Mouse (Mus musculus): ENCODE results near the gene Ndst4. TPM values are rescaled to one million over a fixed set of nuclear protein-coding genes. Genes with fewer than 3 reads are reported as not detected.
A peak's percentile ranks its signal among the peaks of the same experiment; 100 is the strongest.

The Ndst4 gene
- 0.20 and 0.75 TPM in 2 replicates for polyA plus RNA-seq (2014; fragmentation: Nextera tagmentation; extraction: Ambion mirVana)

DNA sequence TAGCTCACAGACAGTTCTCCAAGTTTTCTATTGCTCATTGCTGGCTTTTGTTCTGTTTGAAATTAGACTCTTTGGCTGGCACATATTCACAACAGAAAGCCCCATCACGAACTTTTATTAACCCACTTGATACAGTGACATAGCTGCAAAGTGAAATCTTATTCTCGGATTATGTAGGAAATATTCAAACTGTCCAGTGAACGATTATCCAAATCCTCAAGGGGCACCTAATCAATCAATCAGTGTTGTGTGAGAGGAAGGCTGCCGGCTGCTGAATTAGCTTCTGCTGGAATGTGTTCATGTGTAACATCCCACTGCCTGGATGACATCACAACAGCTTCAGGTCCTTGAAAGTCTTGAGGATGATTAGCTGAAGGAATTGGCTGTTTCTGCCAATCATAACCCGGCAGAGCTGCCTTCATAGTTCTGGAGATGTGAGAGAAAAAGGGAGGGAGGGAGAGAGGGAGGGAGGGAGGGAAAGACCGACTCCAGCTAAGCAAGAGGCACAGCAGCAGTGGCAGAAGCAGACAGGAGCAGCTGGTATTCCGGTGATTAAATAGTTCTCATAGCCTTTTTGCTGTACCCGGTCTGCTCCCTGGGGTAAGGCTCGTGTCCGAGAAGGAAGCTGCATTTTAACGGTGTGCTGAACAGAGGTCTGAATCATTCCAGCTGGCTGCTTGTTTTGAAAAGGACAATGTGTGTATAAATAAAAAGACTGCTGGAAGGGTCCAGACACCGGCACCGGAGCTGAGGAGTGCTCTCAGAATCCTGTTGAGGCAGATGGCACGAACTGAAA is at the start of gene Ndst4:
TSS of gene Ndst4 (plus strand) at position 476 of the 796 bp plus-strand sequence.
- Histone ChIP-seq H3K9me3 (replicated peaks; ENCODE audit: control insufficient read depth, low read length) (no peaks in the 10 kb centered on the region), H3K4me3 (ENCODE audit: low read depth, low read length) (peak within 1 kb of the TSS; percentile 17), H3K27ac (replicated peaks; ENCODE audit: low read depth, low read length) (no peak within 1 kb of the TSS), H3K27me3 (ENCODE audit: control insufficient read depth, insufficient read depth, low read length) (no peaks in the 10 kb centered on the region), H3K36me3 (replicated peaks; ENCODE audit: control insufficient read depth, insufficient read depth, low read depth, low read length) (no peaks in the 10 kb centered on the region), H3K4me2 (ENCODE audit: low read depth, low read length) (peak within 1 kb of the TSS; percentile 29; the same call in 1 of the 2 replicates), H3K9ac (replicated peaks; ENCODE audit: low read length) (no peak within 1 kb of the TSS), H3K4me1 (ENCODE audit: control insufficient read depth, insufficient read depth, low read length) (no peaks in the 10 kb centered on the region)
- ATAC-seq (replicated peaks; ENCODE audit: insufficient number of reproducible peaks, low FRiP score, low TSS enrichment, low read depth) (peak; percentile 90), DNase-seq (ENCODE audit: low spot score) (peak; percentile 38)
- WGBS: 15% methylated on average over 14 of the region's 14 CpGs

DNA sequence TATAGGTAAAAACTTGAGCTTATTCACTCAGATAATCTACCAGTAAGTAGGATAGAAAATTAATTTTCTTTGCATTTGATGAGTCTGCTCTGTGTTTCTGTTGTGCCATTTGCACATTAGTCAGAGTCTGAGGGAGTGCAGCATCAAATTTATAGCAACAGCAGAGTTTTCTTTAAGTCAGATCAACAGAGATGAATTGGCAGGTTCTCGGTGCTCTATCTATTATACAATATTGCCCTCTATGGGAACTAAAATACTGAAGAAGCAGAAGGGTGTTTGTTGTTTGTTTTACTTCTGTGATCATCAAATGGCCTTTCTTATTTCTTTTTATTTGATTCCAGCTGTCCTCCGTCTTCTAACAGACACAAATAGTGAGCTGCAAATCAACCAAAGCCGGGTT is 6.4 kb upstream of the Ndst4 start:
- ATAC-seq (replicated peaks; ENCODE audit: insufficient number of reproducible peaks, low FRiP score, low TSS enrichment, low read depth): no peak

DNA sequence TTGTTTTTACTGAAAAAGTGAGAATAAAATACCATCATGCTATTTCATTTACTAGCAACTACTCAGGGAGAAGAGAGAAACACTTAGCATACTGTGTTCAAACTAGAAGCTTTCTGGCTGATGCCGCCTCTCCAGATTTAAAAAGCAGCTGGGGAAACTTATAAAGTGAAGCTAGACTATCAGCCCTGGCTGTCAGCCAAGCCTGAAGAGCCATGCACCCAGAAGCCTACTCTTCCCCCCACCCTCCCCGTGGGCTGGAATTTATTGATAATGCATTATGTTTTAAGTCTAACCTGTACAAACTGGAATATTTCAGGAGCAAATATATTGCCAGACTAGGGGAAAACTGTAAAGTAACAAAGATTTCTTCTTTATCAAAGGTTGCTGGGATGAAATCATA is 2.6 kb downstream of the Ndst4 start:
- WGBS: 85% methylated on average over 2 of the region's 2 CpGs
- ATAC-seq (replicated peaks; ENCODE audit: insufficient number of reproducible peaks, low FRiP score, low TSS enrichment, low read depth): no peak
- Histone ChIP-seq H3K27ac (replicated peaks; ENCODE audit: low read depth, low read length) (no peak overlapping the region), H3K9me3 (replicated peaks; ENCODE audit: control insufficient read depth, low read length) (no peaks in the 10 kb centered on the region), H3K27me3 (ENCODE audit: control insufficient read depth, insufficient read depth, low read length) (no peaks in the 10 kb centered on the region), H3K36me3 (replicated peaks; ENCODE audit: control insufficient read depth, insufficient read depth, low read depth, low read length) (no peaks in the 10 kb centered on the region), H3K9ac (replicated peaks; ENCODE audit: low read length) (no peak overlapping the region), H3K4me2 (ENCODE audit: low read depth, low read length) (no peak overlapping the region), H3K4me1 (ENCODE audit: control insufficient read depth, insufficient read depth, low read length) (no peaks in the 10 kb centered on the region), H3K4me3 (ENCODE audit: low read depth, low read length) (no peak overlapping the region)
- no peak for DNase-seq (ENCODE audit: low spot score)

More for the DNA sequence above, 6.4 kb upstream of the Ndst4 start:
- Histone ChIP-seq H3K9me3 (replicated peaks; ENCODE audit: control insufficient read depth, low read length) (no peaks in the 10 kb centered on the region), H3K4me1 (ENCODE audit: control insufficient read depth, insufficient read depth, low read length) (no peaks in the 10 kb centered on the region), H3K4me2 (ENCODE audit: low read depth, low read length) (no peak overlapping the region), H3K36me3 (replicated peaks; ENCODE audit: control insufficient read depth, insufficient read depth, low read depth, low read length) (no peaks in the 10 kb centered on the region), H3K4me3 (ENCODE audit: low read depth, low read length) (no peak overlapping the region), H3K27ac (replicated peaks; ENCODE audit: low read depth, low read length) (no peak overlapping the region), H3K9ac (replicated peaks; ENCODE audit: low read length) (no peak overlapping the region), H3K27me3 (ENCODE audit: control insufficient read depth, insufficient read depth, low read length) (no peaks in the 10 kb centered on the region)
- DNase-seq (ENCODE audit: low spot score): no peak
- WGBS: 83% methylated on average over 3 of the region's 3 CpGs

DNA sequence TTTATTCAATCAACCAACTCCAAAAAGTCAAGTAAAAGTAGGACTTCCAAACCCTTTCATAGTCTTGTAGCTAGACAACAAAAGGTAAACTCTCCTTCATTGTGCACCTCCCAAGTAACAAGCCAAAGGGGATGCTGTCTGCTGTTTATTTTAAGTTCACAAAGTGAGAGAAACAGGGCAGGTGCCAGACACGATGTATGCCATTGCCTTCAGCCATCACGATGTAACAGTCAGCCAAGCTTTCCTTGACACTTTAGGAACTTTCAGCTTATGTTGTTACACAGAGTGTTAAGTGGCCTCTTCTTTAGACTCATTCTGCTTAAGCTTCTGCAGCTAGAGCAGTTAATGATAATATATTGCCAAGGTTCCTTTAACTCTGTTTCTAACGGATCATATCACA is 3.1 kb downstream of the Ndst4 start:
- no peak for ATAC-seq (replicated peaks; ENCODE audit: insufficient number of reproducible peaks, low FRiP score, low TSS enrichment, low read depth)
- no peak overlapping the region for H3K27ac ChIP-seq (replicated peaks; ENCODE audit: low read depth, low read length)
- no peak overlapping the region for H3K9ac ChIP-seq (replicated peaks; ENCODE audit: low read length)
- no peaks in the 10 kb centered on the region for H3K27me3 ChIP-seq (ENCODE audit: control insufficient read depth, insufficient read depth, low read length)
- WGBS: 76% methylated on average over 3 of the region's 3 CpGs
- H3K4me1 ChIP-seq (ENCODE audit: control insufficient read depth, insufficient read depth, low read length): no peaks in the 10 kb centered on the region
- DNase-seq (ENCODE audit: low spot score): no peak
- H3K4me2 ChIP-seq (ENCODE audit: low read depth, low read length): no peak overlapping the region
- H3K36me3 ChIP-seq (replicated peaks; ENCODE audit: control insufficient read depth, insufficient read depth, low read depth, low read length): no peaks in the 10 kb centered on the region
- no peaks in the 10 kb centered on the region for H3K9me3 ChIP-seq (replicated peaks; ENCODE audit: control insufficient read depth, low read length)
- H3K4me3 ChIP-seq (ENCODE audit: low read depth, low read length): no peak overlapping the region

DNA sequence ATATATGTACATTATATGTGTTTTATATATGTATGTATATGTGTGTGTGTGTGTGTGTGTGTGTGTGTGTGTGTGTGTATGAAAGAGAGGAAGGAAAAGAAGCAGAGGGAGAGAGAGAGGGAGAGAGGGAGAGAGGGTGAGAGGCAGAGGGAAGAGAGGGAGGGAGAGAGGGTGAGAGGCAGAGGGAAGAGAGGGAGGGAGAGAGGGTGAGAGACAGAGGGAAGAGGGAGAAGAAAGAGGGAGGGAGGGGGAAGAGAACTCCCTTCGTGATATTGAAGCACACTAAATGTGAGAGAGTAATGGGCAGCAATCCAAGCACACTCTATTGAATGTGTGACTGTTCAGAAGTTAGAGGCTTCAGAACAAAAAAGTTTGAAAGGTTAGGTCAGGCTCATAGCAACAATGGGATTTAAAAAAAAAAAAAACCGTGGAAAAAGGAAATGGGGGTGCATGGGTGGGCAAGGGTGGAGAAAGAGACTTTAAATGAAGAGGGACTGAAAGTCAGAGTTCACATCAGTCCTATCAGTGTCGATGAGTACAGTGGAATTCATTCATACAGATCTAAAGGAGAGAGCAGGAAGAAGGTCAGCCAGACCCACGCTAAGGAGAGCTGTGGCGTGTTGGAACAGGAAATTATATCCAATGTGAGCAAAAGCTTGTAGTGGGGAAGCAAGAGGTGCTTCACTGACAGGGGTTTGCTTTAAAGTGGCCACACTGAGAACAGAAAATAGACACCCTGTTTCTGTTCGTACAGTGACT is 63.2 kb downstream of the Ndst4 start:
- Histone ChIP-seq H3K9me3 (replicated peaks; ENCODE audit: control insufficient read depth, low read length) (no peaks in the 10 kb centered on the region), H3K9ac (replicated peaks; ENCODE audit: low read length) (no peak overlapping the region), H3K4me3 (ENCODE audit: low read depth, low read length) (no peak overlapping the region), H3K4me1 (ENCODE audit: control insufficient read depth, insufficient read depth, low read length) (no peaks in the 10 kb centered on the region), H3K4me2 (ENCODE audit: low read depth, low read length) (no peak overlapping the region), H3K27ac (replicated peaks; ENCODE audit: low read depth, low read length) (no peak overlapping the region), H3K36me3 (replicated peaks; ENCODE audit: control insufficient read depth, insufficient read depth, low read depth, low read length) (no peaks in the 10 kb centered on the region), H3K27me3 (ENCODE audit: control insufficient read depth, insufficient read depth, low read length) (no peaks in the 10 kb centered on the region)
- DNase-seq (ENCODE audit: low spot score) (no peak), ATAC-seq (replicated peaks; ENCODE audit: insufficient number of reproducible peaks, low FRiP score, low TSS enrichment, low read depth) (no peak)
- 32% methylated on average over 6 of the region's 6 CpGs for WGBS

DNA sequence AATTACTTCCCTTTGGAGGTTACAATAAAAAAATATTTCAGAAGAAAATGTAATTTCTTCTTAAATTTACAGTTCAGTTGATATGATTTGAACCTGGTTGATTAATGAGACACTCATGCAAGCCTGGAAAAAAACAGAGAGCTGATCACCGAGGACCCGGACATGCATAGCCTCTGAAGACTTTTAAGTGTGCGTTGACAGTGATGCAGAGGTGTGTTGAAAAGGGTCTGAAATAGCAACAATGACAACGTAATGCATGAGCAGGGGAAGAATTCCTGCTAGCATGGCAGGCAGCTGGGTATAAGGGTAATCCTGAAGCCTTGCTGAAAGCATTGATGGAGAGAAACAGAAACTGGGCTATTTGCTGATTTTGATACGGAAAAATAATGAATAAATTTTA is 106.2 kb downstream of the Ndst4 start:
- Histone ChIP-seq H3K4me2 (ENCODE audit: low read depth, low read length) (no peak overlapping the region), H3K4me3 (ENCODE audit: low read depth, low read length) (no peak overlapping the region), H3K9ac (replicated peaks; ENCODE audit: low read length) (no peak overlapping the region), H3K9me3 (replicated peaks; ENCODE audit: control insufficient read depth, low read length) (no peaks in the 10 kb centered on the region), H3K36me3 (replicated peaks; ENCODE audit: control insufficient read depth, insufficient read depth, low read depth, low read length) (no peaks in the 10 kb centered on the region), H3K4me1 (ENCODE audit: control insufficient read depth, insufficient read depth, low read length) (no peaks in the 10 kb centered on the region), H3K27ac (replicated peaks; ENCODE audit: low read depth, low read length) (no peak overlapping the region), H3K27me3 (ENCODE audit: control insufficient read depth, insufficient read depth, low read length) (no peaks in the 10 kb centered on the region)
- WGBS: 79% methylated on average over 5 of the region's 5 CpGs
- no peak for ATAC-seq (replicated peaks; ENCODE audit: insufficient number of reproducible peaks, low FRiP score, low TSS enrichment, low read depth)
- no peak for DNase-seq (ENCODE audit: low spot score)

DNA sequence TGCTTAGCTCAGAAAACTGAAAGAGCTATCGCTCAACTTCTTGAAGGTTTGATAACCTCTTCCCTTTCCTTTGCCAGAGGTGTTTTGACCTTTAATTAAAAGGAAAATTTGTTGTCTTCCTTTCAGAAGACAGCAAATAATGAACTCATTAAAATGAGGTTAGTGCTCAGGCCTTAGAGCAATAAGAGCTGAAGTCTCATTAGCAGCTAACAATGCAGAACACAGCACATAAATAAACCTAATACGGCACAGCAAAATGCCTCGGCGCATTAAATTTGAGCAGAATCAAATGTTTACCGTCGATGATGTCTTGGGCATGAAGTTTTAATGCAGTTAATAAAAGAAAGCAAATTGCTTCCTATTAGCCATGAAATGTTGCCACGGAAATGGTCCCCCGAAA is 129.5 kb downstream of the Ndst4 start:
- H3K27me3 ChIP-seq (ENCODE audit: control insufficient read depth, insufficient read depth, low read length): no peaks in the 10 kb centered on the region
- H3K4me3 ChIP-seq (ENCODE audit: low read depth, low read length): no peak overlapping the region
- DNase-seq (ENCODE audit: low spot score) (no peak), ATAC-seq (replicated peaks; ENCODE audit: insufficient number of reproducible peaks, low FRiP score, low TSS enrichment, low read depth) (no peak)
- no peaks in the 10 kb centered on the region for H3K4me1 ChIP-seq (ENCODE audit: control insufficient read depth, insufficient read depth, low read length)
- H3K9me3 ChIP-seq (replicated peaks; ENCODE audit: control insufficient read depth, low read length): no peaks in the 10 kb centered on the region
- no peaks in the 10 kb centered on the region for H3K36me3 ChIP-seq (replicated peaks; ENCODE audit: control insufficient read depth, insufficient read depth, low read depth, low read length)
- no peak overlapping the region for H3K27ac ChIP-seq (replicated peaks; ENCODE audit: low read depth, low read length)
- 82% methylated on average over 8 of the region's 8 CpGs for WGBS
- no peak overlapping the region for H3K4me2 ChIP-seq (ENCODE audit: low read depth, low read length)
- no peak overlapping the region for H3K9ac ChIP-seq (replicated peaks; ENCODE audit: low read length)

DNA sequence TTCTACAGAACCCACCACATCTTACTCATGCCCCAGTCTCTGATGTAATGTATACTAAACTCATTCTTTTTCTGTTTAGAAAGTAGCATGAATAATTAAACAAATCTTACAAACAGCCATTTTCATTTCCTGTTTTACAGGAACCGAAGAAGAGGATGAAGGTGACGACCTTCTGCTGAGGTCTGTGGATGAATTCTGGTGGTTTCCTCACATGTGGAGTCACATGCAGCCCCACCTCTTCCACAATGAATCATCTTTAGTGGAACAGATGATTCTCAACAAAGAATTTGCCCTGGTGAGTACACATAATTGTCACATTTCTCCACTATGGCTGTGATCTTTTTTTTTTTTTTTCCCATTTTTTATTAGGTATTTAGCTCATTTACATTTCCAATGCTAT is 166.7 kb downstream of the Ndst4 start:
- no peaks in the 10 kb centered on the region for H3K36me3 ChIP-seq (replicated peaks; ENCODE audit: control insufficient read depth, insufficient read depth, low read depth, low read length)
- no peaks in the 10 kb centered on the region for H3K9me3 ChIP-seq (replicated peaks; ENCODE audit: control insufficient read depth, low read length)
- no peak overlapping the region for H3K4me3 ChIP-seq (ENCODE audit: low read depth, low read length)
- H3K4me2 ChIP-seq (ENCODE audit: low read depth, low read length): no peak overlapping the region
- H3K27ac ChIP-seq (replicated peaks; ENCODE audit: low read depth, low read length): no peak overlapping the region
- DNase-seq (ENCODE audit: low spot score) (no peak), ATAC-seq (replicated peaks; ENCODE audit: insufficient number of reproducible peaks, low FRiP score, low TSS enrichment, low read depth) (no peak)
- H3K4me1 ChIP-seq (ENCODE audit: control insufficient read depth, insufficient read depth, low read length): no peaks in the 10 kb centered on the region
- H3K9ac ChIP-seq (replicated peaks; ENCODE audit: low read length): no peak overlapping the region
- no peaks in the 10 kb centered on the region for H3K27me3 ChIP-seq (ENCODE audit: control insufficient read depth, insufficient read depth, low read length)
- 81% methylated on average over 2 of the region's 2 CpGs for WGBS

Data from embryonic facial prominence, embryonic 11.5 days (tissue).